Mouse (Mus musculus): ENCODE data around the gene Lck.

Gene Lck

GRCm38 (mm10) chr4:129500607-129501566 lies 72.6 kb downstream of the Lck start:
- Histone ChIP-seq H3K4me1 (replicated peaks; ENCODE audit: low read depth, low read length) (peaks cover 83% of the 10 kb centered on the region), H3K4me3 (replicated peaks; ENCODE audit: low read length) (peak overlapping the region; percentile 81), H3K36me3 (ENCODE audit: insufficient read depth, low read length) (no peaks in the 10 kb centered on the region), H3K9me3 (ENCODE audit: low read length) (no peaks in the 10 kb centered on the region), H3K27me3 (ENCODE audit: insufficient read depth, low read length) (no peaks in the 10 kb centered on the region)
- TF ChIP-seq CTCF (conservative IDR thresholded peaks at IDR 0.05; ENCODE audit: low read length) (no peak), POU5F1 (IDR thresholded peaks at IDR 0.05; ENCODE audit: borderline replicate concordance, low read length) (no peak), NANOG (IDR thresholded peaks at IDR 0.05; ENCODE audit: borderline replicate concordance, low read length) (no peak)

GRCm38 (mm10) chr4:129500017-129500416 lies 73.4 kb downstream of the Lck start:
- H3K4me1 ChIP-seq (replicated peaks; ENCODE audit: low read depth, low read length), result peaks cover 83% of the 10 kb centered on the region
- peak overlapping the region; percentile 81 for H3K4me3 ChIP-seq (replicated peaks; ENCODE audit: low read length)
- H3K9me3 ChIP-seq (ENCODE audit: low read length), result no peaks in the 10 kb centered on the region
- no peaks in the 10 kb centered on the region for H3K27me3 ChIP-seq (ENCODE audit: insufficient read depth, low read length)
- TF ChIP-seq NANOG (IDR thresholded peaks at IDR 0.05; ENCODE audit: borderline replicate concordance, low read length) (no peak), CTCF (conservative IDR thresholded peaks at IDR 0.05; ENCODE audit: low read length) (no peak), POU5F1 (IDR thresholded peaks at IDR 0.05; ENCODE audit: borderline replicate concordance, low read length) (no peak)
- H3K36me3 ChIP-seq (ENCODE audit: insufficient read depth, low read length), result no peaks in the 10 kb centered on the region

GRCm38 (mm10) chr4:129498941-129499340 lies 74.5 kb downstream of the Lck start:
- no peak for TF ChIP-seq CTCF (conservative IDR thresholded peaks at IDR 0.05; ENCODE audit: low read length)
- no peak for TF ChIP-seq POU5F1 (IDR thresholded peaks at IDR 0.05; ENCODE audit: borderline replicate concordance, low read length)
- TF ChIP-seq NANOG (IDR thresholded peaks at IDR 0.05; ENCODE audit: borderline replicate concordance, low read length), result no peak
- no peaks in the 10 kb centered on the region for H3K36me3 ChIP-seq (ENCODE audit: insufficient read depth, low read length)
- peak overlapping the region; percentile 81 for H3K4me3 ChIP-seq (replicated peaks; ENCODE audit: low read length)
- H3K27me3 ChIP-seq (ENCODE audit: insufficient read depth, low read length), result no peaks in the 10 kb centered on the region
- peaks cover 83% of the 10 kb centered on the region for H3K4me1 ChIP-seq (replicated peaks; ENCODE audit: low read depth, low read length)
- H3K9me3 ChIP-seq (ENCODE audit: low read length), result no peaks in the 10 kb centered on the region

All from E14TG2a.4 (cell line).